Mouse (Mus musculus): Measurements from ENCODE around the gene Dock9.

GRCm38 (mm10) chr14:121833001-121833520 lies 35.4 kb upstream of the Dock9 start:
- TF ChIP-seq CTCF (IDR thresholded peaks at IDR 0.05; ENCODE audit: extremely low read depth, insufficient read depth, low read length) (no peak), POLR2A (IDR thresholded peaks at IDR 0.05; ENCODE audit: extremely low read depth, insufficient read depth, low read length) (no peak)

All from cortical plate, adult 2 months (tissue).